Comparison of ENCODE assay signal across 28 mouse cellular contexts in the genomic region with DNA sequence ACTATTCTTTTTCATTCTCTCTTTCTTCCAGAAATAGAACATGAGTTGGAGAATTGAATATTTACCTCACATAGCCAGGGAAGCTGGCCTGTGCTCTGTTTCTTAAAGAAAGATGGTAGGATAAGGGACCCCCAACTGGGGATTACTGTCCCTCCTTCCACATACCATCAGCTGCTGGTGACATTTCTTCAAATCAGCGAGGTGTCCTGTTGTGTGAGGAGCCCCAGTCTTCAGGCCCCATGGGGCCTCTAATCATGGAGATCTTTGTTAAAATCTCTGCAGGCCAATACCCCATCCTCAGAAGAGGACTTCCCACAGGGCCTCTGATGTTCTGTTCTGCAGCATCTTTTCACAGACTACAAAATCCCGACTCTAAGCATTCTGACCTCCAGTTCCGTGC.
DNase-seq lines count a peak whose midpoint lies in the region; ATAC-seq lines count a peak whose summit lies in the region.
"Had no signal": no experiment of that assay in that cellular context is flagged by ENCODE, and none has a peak within 500 bp of the region (broad histone marks: within the 10 kb centered on the region; RNA-seq: fewer than 3 reads in every experiment).

No protein-coding gene starts in this region.

- H3K27me3 ChIP-seq in forebrain, embryonic 13.5 days: no peaks in the 10 kb centered on the region
- H3K27me3 ChIP-seq in forebrain, embryonic 12.5 days: no peaks in the 10 kb centered on the region
- no peaks in the 10 kb centered on the region for H3K27me3 ChIP-seq in intestine, embryonic 14.5 days (replicated peaks; ENCODE audit: control insufficient read depth, insufficient read depth, low read length)
- no peaks in the 10 kb centered on the region for H3K27me3 ChIP-seq in intestine, embryonic 15.5 days (replicated peaks)
- H3K27me3 ChIP-seq in midbrain, embryonic 15.5 days (replicated peaks): no peaks in the 10 kb centered on the region
- H3K27me3 ChIP-seq in midbrain, embryonic 11.5 days (ENCODE audit: control insufficient read depth, insufficient read depth, low read length): no peaks in the 10 kb centered on the region
- H3K27me3 ChIP-seq: CH12.LX; embryonic facial prominence, embryonic 13.5 days; embryonic facial prominence, embryonic 15.5 days had no signal

- no peaks in the 10 kb centered on the region for H3K9me3 ChIP-seq in forebrain, embryonic 13.5 days (replicated peaks)
- H3K9me3 ChIP-seq in forebrain, embryonic 12.5 days: no peaks in the 10 kb centered on the region
- no peaks in the 10 kb centered on the region for H3K9me3 ChIP-seq in intestine, embryonic 14.5 days (ENCODE audit: control insufficient read depth, low read length)
- H3K9me3 ChIP-seq in intestine, embryonic 15.5 days: no peaks in the 10 kb centered on the region
- H3K9me3 ChIP-seq in midbrain, embryonic 15.5 days: no peaks in the 10 kb centered on the region
- no peaks in the 10 kb centered on the region for H3K9me3 ChIP-seq in midbrain, embryonic 11.5 days (ENCODE audit: control insufficient read depth, low read length)
- H3K9me3 ChIP-seq: embryonic facial prominence, embryonic 13.5 days; embryonic facial prominence, embryonic 15.5 days; forebrain, embryonic 10.5 days; G1E had no signal

- 9% methylated on average over 3 of the region's 3 CpGs for WGBS in forebrain, embryonic 13.5 days
- 18% methylated on average over 3 of the region's 3 CpGs for WGBS in forebrain, embryonic 12.5 days
- WGBS in intestine, embryonic 14.5 days: 53% methylated on average over 3 of the region's 3 CpGs
- 65% methylated on average over 3 of the region's 3 CpGs for WGBS in intestine, embryonic 15.5 days
- WGBS in midbrain, embryonic 15.5 days: 12% methylated on average over 3 of the region's 3 CpGs
- 3% methylated on average over 3 of the region's 3 CpGs for WGBS in midbrain, embryonic 11.5 days

- no peak overlapping the region for H3K4me3 ChIP-seq in forebrain, embryonic 13.5 days
- no peak overlapping the region for H3K4me3 ChIP-seq in forebrain, embryonic 12.5 days (replicated peaks)
- H3K4me3 ChIP-seq in intestine, embryonic 14.5 days (ENCODE audit: low read depth, low read length): no peak overlapping the region
- H3K4me3 ChIP-seq in intestine, embryonic 15.5 days (replicated peaks): no peak overlapping the region
- H3K4me3 ChIP-seq in midbrain, embryonic 15.5 days: no peak overlapping the region
- H3K4me3 ChIP-seq in midbrain, embryonic 11.5 days (ENCODE audit: low read depth, low read length): no peak overlapping the region
- H3K4me3 ChIP-seq: embryonic facial prominence, embryonic 13.5 days; embryonic facial prominence, embryonic 15.5 days; erythroblast, embryonic 14.5 days; forebrain, embryonic 10.5 days had no signal

- no peak overlapping the region for H3K9ac ChIP-seq in forebrain, embryonic 13.5 days
- no peak overlapping the region for H3K9ac ChIP-seq in forebrain, embryonic 12.5 days
- H3K9ac ChIP-seq in intestine, embryonic 14.5 days (ENCODE audit: low read length): no peak overlapping the region
- H3K9ac ChIP-seq in intestine, embryonic 15.5 days: no peak overlapping the region
- no peak overlapping the region for H3K9ac ChIP-seq in midbrain, embryonic 15.5 days
- H3K9ac ChIP-seq in midbrain, embryonic 11.5 days (ENCODE audit: low read length): no peak overlapping the region
- H3K9ac ChIP-seq: embryonic facial prominence, embryonic 13.5 days; embryonic facial prominence, embryonic 15.5 days had no signal

- no peak overlapping the region for H3K27ac ChIP-seq in forebrain, embryonic 13.5 days
- H3K27ac ChIP-seq in forebrain, embryonic 12.5 days: no peak overlapping the region
- H3K27ac ChIP-seq in intestine, embryonic 14.5 days (ENCODE audit: low read depth): no peak overlapping the region
- H3K27ac ChIP-seq in intestine, embryonic 15.5 days: no peak overlapping the region
- no peak overlapping the region for H3K27ac ChIP-seq in midbrain, embryonic 15.5 days
- H3K27ac ChIP-seq in midbrain, embryonic 11.5 days (ENCODE audit: low read depth, low read length): no peak overlapping the region
- H3K27ac ChIP-seq: embryonic facial prominence, embryonic 13.5 days; embryonic facial prominence, embryonic 15.5 days; forebrain, embryonic 10.5 days had no signal

- H3K4me1 ChIP-seq in forebrain, embryonic 13.5 days: no peaks in the 10 kb centered on the region
- peaks cover 12% of the 10 kb centered on the region for H3K4me1 ChIP-seq in forebrain, embryonic 12.5 days
- H3K4me1 ChIP-seq in intestine, embryonic 14.5 days (replicated peaks; ENCODE audit: control insufficient read depth, insufficient read depth, low read length): peaks cover 18% of the 10 kb centered on the region
- H3K4me1 ChIP-seq in intestine, embryonic 15.5 days (replicated peaks): peaks cover 5% of the 10 kb centered on the region
- H3K4me1 ChIP-seq in midbrain, embryonic 15.5 days: no peaks in the 10 kb centered on the region
- peaks cover 3% of the 10 kb centered on the region; the same call in 1 of the 2 replicates for H3K4me1 ChIP-seq in midbrain, embryonic 11.5 days (ENCODE audit: control insufficient read depth, insufficient read depth, low read length)

- peak; percentile 36 for DNase-seq in intestine, embryonic 14.5 days (ENCODE audit: low spot score)
- no peak for DNase-seq in midbrain, embryonic 11.5 days (ENCODE audit: low spot score, missing footprints)
- DNase-seq in brain, adult 2 months (ENCODE audit: low read depth, low spot score): peak; percentile 24
- DNase-seq in right cerebral cortex, adult 2 months (ENCODE audit: low spot score in 2 of 2): no peak
- DNase-seq: adrenal gland, postnatal 10 days; adrenal gland, postnatal 25 days; B cell, adult 2 months; cerebellum, adult 11 months; cerebellum, adult 18-20 months; cerebellum, adult 8-10 months; cerebellum, adult 9-11 months; cerebellum, postnatal 14 days; cerebellum, postnatal 36 days; embryo, embryonic 11 days had no signal

- no peak overlapping the region for H3K4me2 ChIP-seq in forebrain, embryonic 13.5 days
- H3K4me2 ChIP-seq in forebrain, embryonic 12.5 days: no peak overlapping the region
- no peak overlapping the region for H3K4me2 ChIP-seq in intestine, embryonic 14.5 days (ENCODE audit: low read length)
- H3K4me2 ChIP-seq in intestine, embryonic 15.5 days (replicated peaks): no peak overlapping the region
- H3K4me2 ChIP-seq in midbrain, embryonic 15.5 days: no peak overlapping the region
- no peak overlapping the region for H3K4me2 ChIP-seq in midbrain, embryonic 11.5 days
- H3K4me2 ChIP-seq: embryonic facial prominence, embryonic 13.5 days; embryonic facial prominence, embryonic 15.5 days had no signal

- H3K36me3 ChIP-seq in forebrain, embryonic 13.5 days (ENCODE audit: poor library complexity, severe bottlenecking): no peaks in the 10 kb centered on the region
- H3K36me3 ChIP-seq in forebrain, embryonic 12.5 days (replicated peaks): no peaks in the 10 kb centered on the region
- H3K36me3 ChIP-seq in intestine, embryonic 14.5 days (ENCODE audit: control insufficient read depth, insufficient read depth, low read length): no peaks in the 10 kb centered on the region
- H3K36me3 ChIP-seq in intestine, embryonic 15.5 days: no peaks in the 10 kb centered on the region
- H3K36me3 ChIP-seq in midbrain, embryonic 15.5 days (replicated peaks): no peaks in the 10 kb centered on the region
- no peaks in the 10 kb centered on the region for H3K36me3 ChIP-seq in midbrain, embryonic 11.5 days (ENCODE audit: control insufficient read depth, insufficient read depth, low read length)
- H3K36me3 ChIP-seq: embryonic facial prominence, embryonic 13.5 days; embryonic facial prominence, embryonic 15.5 days; forebrain, embryonic 10.5 days; G1E had no signal

- peak; percentile 58; the same call in 1 of the 2 replicates for ATAC-seq in forebrain, embryonic 13.5 days
- ATAC-seq in forebrain, embryonic 12.5 days (ENCODE audit: low FRiP score): no peak
- no peak for ATAC-seq in intestine, embryonic 14.5 days (replicated peaks; ENCODE audit: low FRiP score, low TSS enrichment, low read depth)
- no peak for ATAC-seq in intestine, embryonic 15.5 days
- peak; percentile 63; the same call in 1 of the 2 replicates for ATAC-seq in midbrain, embryonic 15.5 days (replicated peaks)
- no peak for ATAC-seq in midbrain, embryonic 11.5 days (ENCODE audit: low FRiP score)
- ATAC-seq: activated CD4-positive, CD25-positive, alpha-beta regulatory T cell, adult 4 months; CD4-positive, CD25-positive, alpha-beta regulatory T cell, adult 4 months; forebrain, embryonic 16.5 days; Patski had no signal

Comparison
In these comparisons a context has a peak if more than half of its experiments do, and no peak if none do; other contexts are left out.
1. ATAC-seq: peak in forebrain, embryonic 13.5 days (single experiment) and midbrain, embryonic 15.5 days (single experiment); none in forebrain, embryonic 12.5 days (single experiment), intestine, embryonic 14.5 days (single experiment), intestine, embryonic 15.5 days (single experiment) and midbrain, embryonic 11.5 days (single experiment).
2. DNase-seq: peak in intestine, embryonic 14.5 days (single experiment) and brain, adult 2 months (single experiment); none in midbrain, embryonic 11.5 days (single experiment) and right cerebral cortex, adult 2 months (0 of 2).